In the genomic region with DNA sequence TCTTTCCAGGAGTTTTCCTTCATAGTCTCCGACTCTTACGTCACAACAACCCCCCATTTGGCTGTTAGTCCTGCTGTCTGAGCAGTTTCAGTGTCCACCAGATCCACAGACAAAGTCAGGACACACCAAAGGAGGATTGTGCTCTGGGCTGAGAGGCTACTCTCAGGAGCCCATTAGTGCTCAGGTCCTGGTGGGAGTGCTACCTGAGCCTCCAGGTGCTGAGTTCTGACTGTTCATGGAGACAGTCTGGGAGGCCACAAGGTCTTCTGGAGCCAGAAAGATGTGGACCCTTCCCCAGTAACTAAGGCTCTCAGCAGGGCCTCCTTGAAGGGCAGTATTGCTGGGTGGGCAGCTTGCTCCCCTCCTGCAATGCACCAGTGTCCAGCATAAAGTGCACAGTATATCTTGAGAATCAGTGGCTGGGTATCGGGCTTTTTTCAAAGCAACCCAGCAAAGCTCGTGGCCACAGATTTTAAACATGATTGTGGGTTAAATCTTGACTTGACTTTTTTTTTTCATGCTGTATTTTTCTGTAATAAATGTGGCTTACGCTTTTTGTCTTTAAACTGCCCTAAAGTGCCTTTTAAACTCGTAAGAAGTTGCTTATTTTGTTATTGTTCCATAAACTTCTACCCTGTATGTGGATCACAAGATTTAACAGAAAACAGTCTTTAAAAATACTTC, we compare ENCODE assay signal across 9 mouse cellular contexts. TPM values are rescaled to one million over a fixed set of nuclear protein-coding genes. Genes with fewer than 3 reads are reported as not detected.
DNase-seq lines count a peak whose midpoint lies in the region; ATAC-seq lines count a peak whose summit lies in the region.
"Had no signal": no experiment of that assay in that cellular context is flagged by ENCODE, and none has a peak within 500 bp of the region (broad histone marks: within the 10 kb centered on the region; RNA-seq: fewer than 3 reads in every experiment).

No protein-coding gene starts in this region.

- no peak overlapping the region for H3K4me2 ChIP-seq in heart, embryonic 11.5 days
- no peak overlapping the region for H3K4me2 ChIP-seq in midbrain, embryonic 11.5 days
- H3K4me2 ChIP-seq in midbrain, embryonic 14.5 days (ENCODE audit: low read length) = no peak overlapping the region
- no peak overlapping the region for H3K4me2 ChIP-seq in stomach, embryonic 14.5 days (replicated peaks; ENCODE audit: low read depth, low read length)

- H3K9ac ChIP-seq in heart, embryonic 11.5 days (ENCODE audit: low read depth, low read length) = no peak overlapping the region
- no peak overlapping the region for H3K9ac ChIP-seq in midbrain, embryonic 11.5 days (ENCODE audit: low read length)
- H3K9ac ChIP-seq in midbrain, embryonic 14.5 days (replicated peaks; ENCODE audit: low read length) = no peak overlapping the region
- H3K9ac ChIP-seq in stomach, embryonic 14.5 days (replicated peaks; ENCODE audit: low read depth, low read length) = no peak overlapping the region

- peak overlapping the region; percentile 57 for H3K27ac ChIP-seq in heart, embryonic 11.5 days (ENCODE audit: low read depth, low read length)
- H3K27ac ChIP-seq in midbrain, embryonic 11.5 days (ENCODE audit: low read depth, low read length) = no peak overlapping the region
- no peak overlapping the region for H3K27ac ChIP-seq in midbrain, embryonic 14.5 days (replicated peaks; ENCODE audit: low read depth, low read length)
- H3K27ac ChIP-seq in limb, embryonic 10.5 days = peak overlapping the region; percentile 85
- H3K27ac ChIP-seq in stomach, embryonic 14.5 days (ENCODE audit: low read length) = peak overlapping the region; percentile 34

- no peaks in the 10 kb centered on the region for H3K27me3 ChIP-seq in heart, embryonic 11.5 days (ENCODE audit: control insufficient read depth, insufficient read depth, low read length)
- H3K27me3 ChIP-seq in midbrain, embryonic 11.5 days (ENCODE audit: control insufficient read depth, insufficient read depth, low read length) = no peaks in the 10 kb centered on the region
- H3K27me3 ChIP-seq in midbrain, embryonic 14.5 days (ENCODE audit: control insufficient read depth, insufficient read depth, low read length) = no peaks in the 10 kb centered on the region
- no peaks in the 10 kb centered on the region for H3K27me3 ChIP-seq in limb, embryonic 10.5 days (ENCODE audit: low read depth, poor library complexity, severe bottlenecking)
- no peaks in the 10 kb centered on the region for H3K27me3 ChIP-seq in stomach, embryonic 14.5 days (ENCODE audit: control insufficient read depth, insufficient read depth, low read length)

- H3K4me1 ChIP-seq in heart, embryonic 11.5 days (ENCODE audit: control insufficient read depth, insufficient read depth, low read length) = peaks cover 24% of the 10 kb centered on the region
- peaks cover 20% of the 10 kb centered on the region for H3K4me1 ChIP-seq in midbrain, embryonic 11.5 days (ENCODE audit: control insufficient read depth, insufficient read depth, low read length)
- H3K4me1 ChIP-seq in midbrain, embryonic 14.5 days (ENCODE audit: control insufficient read depth, insufficient read depth, low read length) = peaks cover 6% of the 10 kb centered on the region; the same call in 1 of the 2 replicates
- peaks cover 85% of the 10 kb centered on the region for H3K4me1 ChIP-seq in limb, embryonic 10.5 days
- H3K4me1 ChIP-seq in stomach, embryonic 14.5 days (ENCODE audit: control insufficient read depth, insufficient read depth, low read length) = peaks cover 24% of the 10 kb centered on the region

- no peaks in the 10 kb centered on the region for H3K9me3 ChIP-seq in heart, embryonic 11.5 days (replicated peaks; ENCODE audit: control insufficient read depth, low read length)
- no peaks in the 10 kb centered on the region for H3K9me3 ChIP-seq in midbrain, embryonic 11.5 days (ENCODE audit: control insufficient read depth, low read length)
- H3K9me3 ChIP-seq in midbrain, embryonic 14.5 days (ENCODE audit: control insufficient read depth, low read length) = no peaks in the 10 kb centered on the region
- H3K9me3 ChIP-seq in limb, embryonic 10.5 days (replicated peaks) = no peaks in the 10 kb centered on the region
- H3K9me3 ChIP-seq in stomach, embryonic 14.5 days (ENCODE audit: control insufficient read depth, low read depth, low read length) = no peaks in the 10 kb centered on the region

- no peak for DNase-seq in heart, adult 8-10 months (ENCODE audit: low spot score)
- DNase-seq in midbrain, embryonic 11.5 days (ENCODE audit: low spot score, missing footprints) = peak; percentile 69
- DNase-seq in midbrain, embryonic 14.5 days = no peak
- no peak for DNase-seq in limb, embryonic 10.5 days (ENCODE audit: low spot score)
- DNase-seq: cerebellum, postnatal 36 days had no signal

- ATAC-seq in heart, embryonic 11.5 days (replicated peaks; ENCODE audit: insufficient number of reproducible peaks, low FRiP score, low TSS enrichment) = no peak
- no peak for ATAC-seq in midbrain, embryonic 11.5 days (ENCODE audit: low FRiP score)
- ATAC-seq in midbrain, embryonic 14.5 days (ENCODE audit: low FRiP score, low TSS enrichment) = no peak
- no peak for ATAC-seq in stomach, embryonic 14.5 days (ENCODE audit: insufficient number of reproducible peaks, insufficient read depth, low FRiP score, low read depth)
- ATAC-seq in megakaryocyte-erythroid progenitor cell, adult 5-6 weeks (replicated peaks; ENCODE audit: low FRiP score, low TSS enrichment, poor library complexity, severe bottlenecking) = no peak
- ATAC-seq in monocyte, adult 5-6 weeks (replicated peaks; ENCODE audit: insufficient number of reproducible peaks, low FRiP score, low TSS enrichment, poor library complexity, severe bottlenecking) = no peak

- H3K4me3 ChIP-seq in heart, embryonic 11.5 days (ENCODE audit: low read depth, low read length) = no peak overlapping the region
- no peak overlapping the region for H3K4me3 ChIP-seq in midbrain, embryonic 11.5 days (ENCODE audit: low read depth, low read length)
- no peak overlapping the region for H3K4me3 ChIP-seq in midbrain, embryonic 14.5 days (replicated peaks; ENCODE audit: low read depth, low read length)
- no peak overlapping the region for H3K4me3 ChIP-seq in limb, embryonic 10.5 days
- no peak overlapping the region for H3K4me3 ChIP-seq in stomach, embryonic 14.5 days (ENCODE audit: low read depth, low read length)

- H3K36me3 ChIP-seq in heart, embryonic 11.5 days (ENCODE audit: control insufficient read depth, insufficient read depth, low read length) = no peaks in the 10 kb centered on the region
- no peaks in the 10 kb centered on the region for H3K36me3 ChIP-seq in midbrain, embryonic 11.5 days (ENCODE audit: control insufficient read depth, insufficient read depth, low read length)
- H3K36me3 ChIP-seq in midbrain, embryonic 14.5 days (ENCODE audit: control insufficient read depth, insufficient read depth, low read length) = no peaks in the 10 kb centered on the region
- H3K36me3 ChIP-seq in limb, embryonic 10.5 days = no peaks in the 10 kb centered on the region
- no peaks in the 10 kb centered on the region for H3K36me3 ChIP-seq in stomach, embryonic 14.5 days (ENCODE audit: control insufficient read depth, insufficient read depth, low read length)

- 72% methylated on average over 6 of the region's 6 CpGs for WGBS in heart, embryonic 11.5 days (ENCODE audit: insufficient replicate concordance)
- WGBS in midbrain, embryonic 11.5 days = 75% methylated on average over 6 of the region's 6 CpGs
- 77% methylated on average over 6 of the region's 6 CpGs for WGBS in midbrain, embryonic 14.5 days
- 69% methylated on average over 6 of the region's 6 CpGs for WGBS in limb, embryonic 10.5 days
- WGBS in stomach, embryonic 14.5 days = 38% methylated on average over 6 of the region's 6 CpGs

RNA-seq across cellular contexts. Expression of a gene that starts 25.5 kb away (rescaled TPM):
- 9.9 and 13.4 TPM in 2 replicates for polyA plus RNA-seq in heart, embryonic 11.5 days (2014; fragmentation: Nextera tagmentation; extraction: Ambion mirVana)
- total RNA-seq in heart, adult 8-10 months (2022) = 10 to 100 TPM; 10.2 to 11.8 (median 11.0) TPM
- polyA plus RNA-seq in midbrain, embryonic 11.5 days (2014; fragmentation: Nextera tagmentation; extraction: Ambion mirVana) = 9.0 and 9.7 TPM in 2 replicates
- polyA plus RNA-seq in midbrain, embryonic 14.5 days (2014; fragmentation: Nextera tagmentation; extraction: Ambion mirVana) = 11.4 and 15.4 TPM in 2 replicates
- 9.1 and 10.1 TPM in 2 replicates for polyA plus RNA-seq in limb, embryonic 10.5 days (2016; fragmentation: Nextera tagmentation; extraction: Ambion mirVana)
- polyA plus RNA-seq in stomach, embryonic 14.5 days (2014; fragmentation: Nextera tagmentation; extraction: Ambion mirVana) = 22.7 and 24.0 TPM in 2 replicates
- 34.0 and 42.3 TPM in 2 replicates for total RNA-seq in megakaryocyte-erythroid progenitor cell, adult 5-6 weeks (2014; fragmentation: Nextera tagmentation)
- 23.5 and 23.7 TPM in 2 replicates for total RNA-seq in megakaryocyte-erythroid progenitor cell, adult 5-6 weeks (2017)
- 9.2 to 16.3 TPM (median 15.4 TPM) in 3 replicates for total RNA-seq in monocyte, adult 5-6 weeks (2017)

Comparison
In these comparisons a context has a peak if more than half of its experiments do, and no peak if none do; other contexts are left out.
1. H3K27ac ChIP-seq: peak in heart, embryonic 11.5 days (single experiment), limb, embryonic 10.5 days (single experiment) and stomach, embryonic 14.5 days (single experiment); none in midbrain, embryonic 11.5 days (single experiment) and midbrain, embryonic 14.5 days (single experiment).